Mouse (Mus musculus) E14TG2a.4 (cell line): ENCODE measurements around the gene Dmrtb1.

Source experiments
- CTCF ChIP-seq: conservative IDR thresholded peaks from 2 replicates; pipeline ENCODE4 v1.5.1; 2014; ENCODE audit warnings: low read length
- NANOG ChIP-seq: IDR thresholded peaks from 2 replicates; pipeline ENCODE4 v1.6.1; 2014; ENCODE audit warnings: borderline replicate concordance, low read length, mixed read lengths

DNA sequence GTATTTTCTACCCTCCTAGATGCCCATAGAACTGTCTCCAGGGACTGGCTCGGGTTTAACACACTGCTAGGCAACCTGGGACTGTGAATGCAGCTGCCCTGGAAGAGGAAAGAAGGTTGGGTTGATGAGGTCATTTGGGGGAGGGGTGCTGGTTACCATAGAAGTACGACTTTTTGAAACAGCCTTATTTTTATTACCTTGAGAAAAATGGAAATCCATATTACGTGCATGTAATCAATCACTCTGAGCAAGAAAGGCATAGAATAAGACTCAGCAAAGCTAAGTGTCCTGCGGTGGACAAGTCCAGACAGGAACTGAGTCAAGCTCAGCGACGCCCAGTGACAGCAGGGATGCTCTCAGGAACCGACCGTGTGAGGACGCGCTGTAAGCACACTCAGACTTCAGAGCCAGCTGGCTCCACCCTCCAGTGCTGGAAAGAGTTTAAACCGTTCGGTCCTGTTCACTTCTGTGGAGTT, 33.0 kb downstream of the Dmrtb1 start:
- TF ChIP-seq CTCF, result no peak
- TF ChIP-seq NANOG, result no peak
